Mouse (Mus musculus): ENCODE data around the gene Dgcr6. TPM values are rescaled to one million over a fixed set of nuclear protein-coding genes. Genes with fewer than 3 reads are reported as not detected.
A peak's percentile ranks its signal among the peaks of the same experiment; 100 is the strongest.

Gene Dgcr6
- polyA plus RNA-seq, 1 experiment = 142 TPM

DNA sequence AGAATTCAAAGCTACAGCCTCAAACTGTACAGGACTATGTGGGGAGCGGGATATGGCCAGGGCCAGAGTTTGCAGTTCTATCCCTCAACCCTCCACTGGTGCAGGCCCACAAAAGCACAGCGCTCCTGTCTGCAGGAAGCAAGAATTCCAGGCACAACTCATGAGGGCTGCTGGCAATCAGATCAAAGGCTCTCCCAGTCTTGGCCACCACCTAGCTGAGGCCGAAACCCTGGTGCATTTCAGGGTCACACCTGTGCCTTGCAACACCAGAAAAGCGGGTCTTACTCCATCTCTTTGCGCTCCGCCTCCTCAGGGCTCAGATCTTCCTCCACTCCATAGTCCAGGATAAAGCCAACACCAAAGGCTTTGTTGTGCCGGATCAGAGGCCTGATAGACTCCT is 31.6 kb downstream of the Dgcr6 start:
- Histone ChIP-seq H3K36me3 (ENCODE audit: control insufficient read depth, insufficient read depth, low read length) (no peaks in the 10 kb centered on the region; the same call in 1 of the 2 replicates), H3K4me1 (ENCODE audit: control insufficient read depth, insufficient read depth, low read length) (peaks cover 49% of the 10 kb centered on the region), H3K27me3 (replicated peaks; ENCODE audit: control insufficient read depth, insufficient read depth, low read length) (no peaks in the 10 kb centered on the region), H3K27ac (ENCODE audit: insufficient read depth, low read depth, low read length) (peak overlapping the region; percentile 95), H3K4me3 (ENCODE audit: insufficient read depth, low read depth, low read length) (no peak overlapping the region)
- 61% methylated on average over 7 of the region's 7 CpGs for WGBS
- peak; percentile 65 for DNase-seq
- TF ChIP-seq POLR2A (IDR thresholded peaks at IDR 0.05; ENCODE audit: low read depth, low read length) = no peak
- TF ChIP-seq CTCF (conservative IDR thresholded peaks at IDR 0.05; ENCODE audit: insufficient read depth, insufficient read length, low read depth, low read length) = peak; percentile 40; the same call in 1 of the 2 replicates

- peak overlapping the region; percentile 62 for H3K27ac ChIP-seq (ENCODE audit: insufficient read depth, low read depth, low read length)
- peak; percentile 79 for DNase-seq
- peak overlapping the region; percentile 64 for H3K4me3 ChIP-seq (ENCODE audit: insufficient read depth, low read depth, low read length)
- no peaks in the 10 kb centered on the region for H3K27me3 ChIP-seq (replicated peaks; ENCODE audit: control insufficient read depth, insufficient read depth, low read length)
- TF ChIP-seq POLR2A (IDR thresholded peaks at IDR 0.05; ENCODE audit: low read depth, low read length) (no peak), CTCF (conservative IDR thresholded peaks at IDR 0.05; ENCODE audit: insufficient read depth, insufficient read length, low read depth, low read length) (no peak)
- H3K4me1 ChIP-seq (ENCODE audit: control insufficient read depth, insufficient read depth, low read length) = peaks cover 38% of the 10 kb centered on the region
- 56% methylated on average over 5 of the region's 5 CpGs for WGBS
- no peaks in the 10 kb centered on the region for H3K36me3 ChIP-seq (ENCODE audit: control insufficient read depth, insufficient read depth, low read length)
These were observed 34.4 kb downstream of the Dgcr6 start for GRCm38 (mm10) chr16:18087101-18087500.

DNA sequence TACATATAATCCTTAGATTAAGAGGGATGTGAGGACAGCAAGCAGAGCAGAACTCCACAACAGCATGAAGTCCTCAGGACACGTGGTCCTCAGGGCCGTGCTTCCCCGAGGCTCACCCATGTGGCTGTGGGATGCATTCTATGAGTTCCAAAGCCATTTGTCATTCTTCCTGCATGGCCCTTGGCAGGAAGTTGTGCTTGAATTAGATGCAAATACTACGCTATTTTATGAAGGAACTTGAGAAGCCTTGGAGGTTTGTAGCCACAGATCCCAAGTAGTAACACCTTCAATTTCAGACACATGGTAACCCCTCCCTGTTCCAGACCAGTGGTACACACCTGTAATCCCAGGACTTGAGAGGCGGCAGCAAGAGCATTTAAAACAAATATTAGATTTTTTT is 43.7 kb downstream of the Dgcr6 start:
- no peak for DNase-seq
- Histone ChIP-seq H3K4me3 (ENCODE audit: insufficient read depth, low read depth, low read length) (no peak overlapping the region), H3K36me3 (ENCODE audit: control insufficient read depth, insufficient read depth, low read length) (no peaks in the 10 kb centered on the region), H3K27ac (ENCODE audit: insufficient read depth, low read depth, low read length) (no peak overlapping the region), H3K4me1 (ENCODE audit: control insufficient read depth, insufficient read depth, low read length) (no peaks in the 10 kb centered on the region), H3K27me3 (replicated peaks; ENCODE audit: control insufficient read depth, insufficient read depth, low read length) (no peaks in the 10 kb centered on the region)
- no peak for TF ChIP-seq CTCF (conservative IDR thresholded peaks at IDR 0.05; ENCODE audit: insufficient read depth, insufficient read length, low read depth, low read length)
- TF ChIP-seq POLR2A (IDR thresholded peaks at IDR 0.05; ENCODE audit: low read depth, low read length) = no peak
- WGBS = 38% methylated on average over 5 of the region's 5 CpGs

GRCm38 (mm10) chr16:18102816-18103215 is 50.2 kb downstream of the Dgcr6 start:
- H3K4me3 ChIP-seq (ENCODE audit: insufficient read depth, low read depth, low read length) = no peak overlapping the region
- H3K4me1 ChIP-seq (ENCODE audit: control insufficient read depth, insufficient read depth, low read length) = peaks cover 5% of the 10 kb centered on the region; the same call in 1 of the 2 replicates
- no peak overlapping the region for H3K27ac ChIP-seq (ENCODE audit: insufficient read depth, low read depth, low read length)
- no peak for DNase-seq
- no peaks in the 10 kb centered on the region for H3K36me3 ChIP-seq (ENCODE audit: control insufficient read depth, insufficient read depth, low read length)
- no peaks in the 10 kb centered on the region for H3K27me3 ChIP-seq (replicated peaks; ENCODE audit: control insufficient read depth, insufficient read depth, low read length)
- TF ChIP-seq CTCF (conservative IDR thresholded peaks at IDR 0.05; ENCODE audit: insufficient read depth, insufficient read length, low read depth, low read length) (no peak), POLR2A (IDR thresholded peaks at IDR 0.05; ENCODE audit: low read depth, low read length) (no peak)
- WGBS = 80% methylated on average over 4 of the region's 4 CpGs

DNA sequence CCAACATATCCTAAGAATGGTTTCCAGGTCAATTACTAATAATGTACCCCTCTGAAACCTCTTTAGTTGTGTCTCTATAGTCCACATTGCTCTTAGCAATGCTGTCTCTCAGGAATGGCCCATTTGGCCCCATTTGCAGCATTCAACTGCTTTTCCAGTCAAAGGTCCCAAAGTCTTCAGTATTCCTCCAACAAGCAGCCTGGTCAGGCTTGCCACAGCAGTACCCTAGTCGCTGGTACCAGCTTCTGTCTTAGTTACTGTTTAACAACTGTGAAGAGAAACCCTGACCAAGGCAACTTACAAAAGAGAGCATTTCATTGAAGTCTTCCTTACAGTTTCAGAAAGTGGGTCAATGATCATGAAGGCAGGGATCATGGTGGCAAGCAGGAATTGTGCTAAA is 50.7 kb downstream of the Dgcr6 start:
- 29% methylated on average over 1 of the region's 1 CpGs for WGBS
- no peak overlapping the region for H3K4me3 ChIP-seq (ENCODE audit: insufficient read depth, low read depth, low read length)
- DNase-seq = peak; percentile 81
- no peaks in the 10 kb centered on the region for H3K36me3 ChIP-seq (ENCODE audit: control insufficient read depth, insufficient read depth, low read length)
- no peaks in the 10 kb centered on the region for H3K27me3 ChIP-seq (replicated peaks; ENCODE audit: control insufficient read depth, insufficient read depth, low read length)
- peaks cover 5% of the 10 kb centered on the region; the same call in 1 of the 2 replicates for H3K4me1 ChIP-seq (ENCODE audit: control insufficient read depth, insufficient read depth, low read length)
- TF ChIP-seq CTCF (conservative IDR thresholded peaks at IDR 0.05; ENCODE audit: insufficient read depth, insufficient read length, low read depth, low read length) (no peak), POLR2A (IDR thresholded peaks at IDR 0.05; ENCODE audit: low read depth, low read length) (no peak)
- no peak overlapping the region for H3K27ac ChIP-seq (ENCODE audit: insufficient read depth, low read depth, low read length)

DNA sequence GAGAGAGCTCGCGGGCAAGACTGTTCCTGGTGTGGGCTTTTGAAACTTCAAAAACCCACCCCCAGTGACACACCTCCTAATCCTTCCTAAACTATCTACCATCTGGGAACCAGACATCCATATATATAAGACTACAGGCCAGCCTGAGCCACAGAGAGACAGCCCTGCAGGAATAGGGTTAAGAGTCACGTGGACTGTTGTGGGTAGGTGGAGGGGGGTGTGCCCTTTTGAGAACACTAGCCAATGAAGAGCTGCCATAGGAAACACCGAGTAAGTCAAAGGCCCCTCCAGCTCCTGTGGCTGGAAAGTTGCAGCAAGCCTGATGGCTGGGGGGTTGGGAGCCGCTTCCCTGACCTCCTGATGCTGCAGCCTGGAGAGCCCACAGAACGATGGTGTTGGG is 51.1 kb downstream of the Dgcr6 start:
- Histone ChIP-seq H3K36me3 (ENCODE audit: control insufficient read depth, insufficient read depth, low read length) (no peaks in the 10 kb centered on the region), H3K27me3 (replicated peaks; ENCODE audit: control insufficient read depth, insufficient read depth, low read length) (no peaks in the 10 kb centered on the region), H3K4me3 (ENCODE audit: insufficient read depth, low read depth, low read length) (no peak overlapping the region), H3K4me1 (ENCODE audit: control insufficient read depth, insufficient read depth, low read length) (peaks cover 5% of the 10 kb centered on the region; the same call in 1 of the 2 replicates), H3K27ac (ENCODE audit: insufficient read depth, low read depth, low read length) (no peak overlapping the region)
- 40% methylated on average over 6 of the region's 6 CpGs for WGBS
- no peak for DNase-seq
- TF ChIP-seq CTCF (conservative IDR thresholded peaks at IDR 0.05; ENCODE audit: insufficient read depth, insufficient read length, low read depth, low read length) = no peak
- no peak for TF ChIP-seq POLR2A (IDR thresholded peaks at IDR 0.05; ENCODE audit: low read depth, low read length)

GRCm38 (mm10) chr16:18108221-18108966 is 55.7 kb downstream of the Dgcr6 start:
- peak; percentile 90 for DNase-seq
- TF ChIP-seq CTCF (conservative IDR thresholded peaks at IDR 0.05; ENCODE audit: insufficient read depth, insufficient read length, low read depth, low read length) (peak; percentile 98), POLR2A (IDR thresholded peaks at IDR 0.05; ENCODE audit: low read depth, low read length) (no peak)
- Histone ChIP-seq H3K4me3 (ENCODE audit: insufficient read depth, low read depth, low read length) (no peak overlapping the region), H3K36me3 (ENCODE audit: control insufficient read depth, insufficient read depth, low read length) (no peaks in the 10 kb centered on the region), H3K27ac (ENCODE audit: insufficient read depth, low read depth, low read length) (no peak overlapping the region), H3K27me3 (replicated peaks; ENCODE audit: control insufficient read depth, insufficient read depth, low read length) (no peaks in the 10 kb centered on the region), H3K4me1 (ENCODE audit: control insufficient read depth, insufficient read depth, low read length) (peaks cover 5% of the 10 kb centered on the region; the same call in 1 of the 2 replicates)
- WGBS = 48% methylated on average over 5 of the region's 5 CpGs
